Mouse (Mus musculus): ENCODE results near the gene Cwc22.

GRCm38 (mm10) chr2:77975606-77976005, 29.4 kb upstream of the Cwc22 start:
- TF ChIP-seq TAL1 (IDR thresholded peaks at IDR 0.05; ENCODE audit: low read length) (no peak; the same call in 2 of the 3 replicates), GATA1 (IDR thresholded peaks at IDR 0.05; ENCODE audit: low read length) (no peak)

Data from erythroblast, embryonic 14.5 days (primary cell).